Mouse (Mus musculus) intestine, postnatal 0 days (tissue): Measurements from ENCODE around the gene Htra2. TPM values are rescaled to one million over a fixed set of nuclear protein-coding genes. Genes with fewer than 3 reads are reported as not detected.

Experiments
- ATAC-seq: fragments of 200-750 bp; cut with Nextera tagmentation; 2 replicates; pipeline ENCODE4 v1.8.0; 2017; ENCODE audit warnings: mild to moderate bottlenecking, moderate TSS enrichment, moderate library complexity
- H3K27ac ChIP-seq: fragments of 300-500 bp; sonication (generic); 2 replicates; pipeline ENCODE4 v1.5.1; 2014; ENCODE audit warnings: mild to moderate bottlenecking, low read depth, low read length, moderate library complexity
- H3K27me3 ChIP-seq: fragments of 300-500 bp; sonication (generic); replicated peaks from 2 replicates; pipeline ENCODE4 v1.6.1; 2014; ENCODE audit warnings: low read length, mixed read lengths; ENCODE audit not compliant: control insufficient read depth, insufficient read depth
- H3K36me3 ChIP-seq: fragments of 300-500 bp; sonication (generic); 2 replicates; pipeline ENCODE4 v1.6.1; 2014; ENCODE audit warnings: mild to moderate bottlenecking, moderate library complexity; ENCODE audit not compliant: control insufficient read depth, insufficient read depth
- H3K4me1 ChIP-seq: fragments of 300-500 bp; sonication (generic); replicated peaks from 2 replicates; pipeline ENCODE4 v1.6.1; 2014; ENCODE audit warnings: antibody characterized with exemption, low read length, mixed read lengths; ENCODE audit not compliant: control insufficient read depth, insufficient read depth
- H3K4me2 ChIP-seq: fragments of 300-500 bp; sonication (generic); replicated peaks from 2 replicates; pipeline ENCODE4 v1.6.1; 2014; ENCODE audit warnings: low read depth, mild to moderate bottlenecking, moderate library complexity
- H3K4me3 ChIP-seq: fragments of 300-500 bp; sonication (generic); 2 replicates; pipeline ENCODE4 v1.5.1; 2014; ENCODE audit warnings: low read depth, low read length
- H3K9ac ChIP-seq: fragments of 300-500 bp; sonication (generic); 2 replicates; pipeline ENCODE4 v1.6.1; 2014; ENCODE audit warnings: mild to moderate bottlenecking, low read depth, low read length
- H3K9me3 ChIP-seq: fragments of 300-500 bp; sonication (generic); 2 replicates; pipeline ENCODE4 v1.6.1; 2016; ENCODE audit warnings: mixed run types; ENCODE audit not compliant: control insufficient read depth
- CTCF ChIP-seq: sonication (generic); IDR thresholded peaks from 2 replicates; pipeline ENCODE4 v1.5.1; 2016; ENCODE audit warnings: low read depth, mild to moderate bottlenecking, control low read depth, antibody characterized with exemption, moderate library complexity
- WGBS: fragments of 180-500 bp; shearing (Covaris S2); extraction: QIAGEN DNeasy Blood & Tissue Kit; methylation state at CpG from one replicate; pipeline ENCODE4 v1.1.7; 2014; 5-methylcytosine and 5-hydroxymethylcytosine counted together
- polyA plus RNA-seq: library from polyadenylated mRNA; unstranded; fragments of >200 nt; fragmentation: Nextera tagmentation; extraction: Ambion mirVana; gene quantifications from 2 replicates; pipeline ENCODE4 v1.2.1, GENCODE M21; 2015

Htra2 gene
- polyA plus RNA-seq, 1 experiment from 2014 or later = 24.0 TPM

DNA sequence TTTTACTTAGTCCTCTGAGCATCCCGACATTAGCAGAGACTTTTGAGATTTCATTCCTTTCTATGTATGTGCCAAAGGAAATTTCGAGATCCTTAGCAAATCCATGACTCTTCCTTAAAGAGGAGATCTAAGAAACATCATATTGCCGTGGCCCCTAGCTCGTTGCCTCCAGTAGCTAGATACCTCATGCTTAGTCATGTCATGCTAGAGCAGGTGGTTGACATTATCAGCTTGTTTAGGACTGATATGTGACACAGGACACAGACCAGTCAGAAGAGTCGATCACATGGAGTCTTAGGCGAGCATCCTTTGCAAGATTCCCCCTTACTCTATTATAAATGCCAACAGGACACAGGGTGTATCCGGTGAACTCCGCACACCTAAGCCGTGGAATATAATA, 32.1 kb downstream of the Htra2 start:
- ATAC-seq = no peak
- H3K4me3 ChIP-seq = no peak overlapping the region
- H3K9me3 ChIP-seq = no peaks in the 10 kb centered on the region
- H3K4me1 ChIP-seq = no peaks in the 10 kb centered on the region
- no peaks in the 10 kb centered on the region for H3K36me3 ChIP-seq
- H3K4me2 ChIP-seq = no peak overlapping the region
- 88% methylated on average over 9 of the region's 9 CpGs for WGBS
- no peak for TF ChIP-seq CTCF
- H3K27ac ChIP-seq = no peak overlapping the region
- H3K27me3 ChIP-seq = no peaks in the 10 kb centered on the region
- H3K9ac ChIP-seq = no peak overlapping the region

DNA sequence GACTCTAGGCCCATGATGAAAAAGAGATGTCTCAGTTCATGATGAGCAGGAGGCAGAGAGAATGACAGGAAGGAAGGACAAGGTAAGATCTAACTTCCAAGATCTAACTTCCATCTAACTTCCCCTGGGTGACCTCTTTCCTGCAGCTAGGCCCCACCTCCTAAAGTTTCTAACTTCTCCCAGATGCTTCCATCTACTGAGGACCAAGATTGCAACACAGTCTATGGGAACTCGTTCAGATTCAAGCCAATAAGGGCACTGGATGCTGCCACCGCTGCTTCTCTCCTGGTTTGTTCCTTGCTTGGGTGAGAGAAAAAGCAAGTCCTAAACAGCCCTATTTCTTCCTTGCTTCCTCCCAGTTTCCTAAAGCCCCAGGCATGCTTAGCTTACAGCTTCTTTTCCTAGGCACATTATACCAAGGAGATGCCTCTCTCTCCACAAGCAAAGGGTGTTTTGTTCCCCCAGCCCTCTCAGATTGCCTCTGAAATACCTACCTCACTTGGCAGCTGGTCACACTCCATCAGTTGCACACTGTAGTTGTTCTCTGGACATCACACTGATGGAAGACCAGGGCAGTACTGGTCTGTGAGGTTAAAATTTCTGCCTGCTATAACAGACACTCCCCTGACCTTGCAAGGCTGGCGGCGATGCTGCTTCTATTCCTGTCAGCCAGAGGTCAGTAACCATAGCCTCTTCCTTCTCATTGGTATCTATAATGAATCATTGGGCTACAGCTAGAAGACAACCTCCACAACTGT, 34.1 kb downstream of the Htra2 start:
- Histone ChIP-seq H3K4me1 (no peaks in the 10 kb centered on the region), H3K9me3 (no peaks in the 10 kb centered on the region), H3K27me3 (no peaks in the 10 kb centered on the region), H3K36me3 (no peaks in the 10 kb centered on the region), H3K4me2 (no peak overlapping the region), H3K27ac (no peak overlapping the region), H3K4me3 (no peak overlapping the region), H3K9ac (no peak overlapping the region)
- WGBS = 74% methylated on average over 4 of the region's 4 CpGs
- no peak for TF ChIP-seq CTCF
- no peak for ATAC-seq

DNA sequence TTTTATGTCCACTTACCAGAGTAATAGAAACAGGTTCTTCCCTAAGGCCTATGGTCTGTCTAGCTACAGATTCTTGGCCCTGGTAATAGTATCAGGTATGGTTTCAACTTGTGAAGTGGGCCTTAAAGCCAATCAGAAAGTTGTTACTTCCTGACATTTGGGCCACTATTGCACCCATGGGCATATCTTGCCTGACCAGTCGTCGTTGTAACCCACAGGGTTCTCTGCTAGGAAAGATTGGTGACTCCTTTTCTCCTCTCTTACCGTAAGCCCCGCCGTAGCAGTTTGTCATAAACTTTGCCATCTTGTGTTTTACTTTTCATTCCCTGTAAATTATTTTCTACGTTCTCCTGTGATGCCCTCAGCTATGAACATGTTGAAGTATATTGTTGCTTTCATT, 35.0 kb downstream of the Htra2 start:
- TF ChIP-seq CTCF = no peak
- Histone ChIP-seq H3K9ac (no peak overlapping the region), H3K9me3 (no peaks in the 10 kb centered on the region), H3K27me3 (no peaks in the 10 kb centered on the region), H3K36me3 (no peaks in the 10 kb centered on the region), H3K4me2 (no peak overlapping the region), H3K27ac (no peak overlapping the region), H3K4me1 (no peaks in the 10 kb centered on the region), H3K4me3 (no peak overlapping the region)
- WGBS = 89% methylated on average over 6 of the region's 6 CpGs
- ATAC-seq = no peak

DNA sequence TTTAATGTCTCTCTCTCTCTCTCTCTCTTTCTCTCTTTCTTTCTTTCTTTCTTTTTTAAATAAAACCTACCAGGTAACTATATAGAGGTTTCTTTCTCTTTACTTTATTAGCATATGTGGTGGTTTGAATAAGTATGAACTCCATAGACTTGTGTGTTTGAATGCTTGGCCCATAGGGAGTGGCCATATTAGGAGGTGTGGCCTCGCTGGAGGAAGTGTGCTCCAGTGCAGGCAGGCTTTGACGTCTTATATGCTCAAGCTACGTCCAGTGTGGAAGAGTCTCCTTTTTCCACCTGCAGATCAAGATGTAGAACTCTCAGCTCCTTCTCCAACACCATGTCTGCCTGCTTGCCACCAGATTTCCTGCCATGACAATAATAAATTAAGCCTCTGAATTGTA, 36.0 kb downstream of the Htra2 start:
- no peak for TF ChIP-seq CTCF
- H3K9ac ChIP-seq = no peak overlapping the region
- H3K4me2 ChIP-seq = no peak overlapping the region
- H3K36me3 ChIP-seq = no peaks in the 10 kb centered on the region
- no peaks in the 10 kb centered on the region for H3K4me1 ChIP-seq
- H3K27me3 ChIP-seq = no peaks in the 10 kb centered on the region
- no peak overlapping the region for H3K4me3 ChIP-seq
- H3K27ac ChIP-seq = no peak overlapping the region
- no peak for ATAC-seq
- WGBS = 73% methylated on average over 3 of the region's 3 CpGs
- no peaks in the 10 kb centered on the region for H3K9me3 ChIP-seq

DNA sequence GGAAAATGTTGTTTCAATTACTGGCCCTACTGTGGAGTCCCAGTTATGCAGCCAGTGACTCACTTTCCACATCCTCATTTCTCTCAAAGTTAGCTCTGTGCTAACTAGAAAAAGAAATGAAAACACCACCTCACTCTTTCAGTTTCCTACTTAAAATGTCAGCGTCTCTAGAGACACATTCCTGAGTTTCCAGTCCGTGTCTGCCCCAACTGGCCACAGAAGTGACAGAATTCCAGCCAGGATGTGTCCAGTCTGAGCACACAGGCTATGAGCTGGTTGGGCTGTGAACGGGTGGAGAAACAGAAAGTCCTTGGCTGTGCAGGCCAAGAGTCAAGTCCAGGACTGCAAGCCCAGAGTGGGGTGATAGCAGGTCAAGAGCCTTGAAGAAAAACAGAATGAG, 37.9 kb downstream of the Htra2 start:
- Histone ChIP-seq H3K27ac (no peak overlapping the region), H3K4me3 (no peak overlapping the region), H3K9ac (no peak overlapping the region), H3K4me2 (no peak overlapping the region), H3K9me3 (no peaks in the 10 kb centered on the region), H3K36me3 (no peaks in the 10 kb centered on the region), H3K4me1 (no peaks in the 10 kb centered on the region), H3K27me3 (no peaks in the 10 kb centered on the region)
- 37% methylated on average over 3 of the region's 3 CpGs for WGBS
- ATAC-seq = no peak
- no peak for TF ChIP-seq CTCF

DNA sequence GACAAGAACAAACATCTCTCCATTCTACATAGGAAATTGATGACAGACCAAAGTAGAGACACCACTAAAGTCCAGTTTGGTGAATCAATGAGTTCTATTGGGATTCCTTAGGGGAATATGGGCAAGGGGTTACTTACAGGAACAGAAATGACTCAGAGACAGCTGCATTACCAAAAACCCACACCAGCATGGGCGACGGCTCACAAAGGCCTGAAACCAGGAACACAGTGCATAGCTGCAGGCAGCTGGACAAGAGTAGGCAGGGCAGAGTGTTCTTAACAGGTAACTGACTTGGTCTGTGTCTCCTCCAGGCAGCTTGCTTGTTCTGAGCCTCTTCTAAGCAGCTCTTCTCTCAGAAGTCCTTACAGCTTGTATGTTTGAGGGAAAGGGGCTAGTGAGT, 39.3 kb downstream of the Htra2 start:
- WGBS = 79% methylated on average over 2 of the region's 2 CpGs
- Histone ChIP-seq H3K9me3 (no peaks in the 10 kb centered on the region), H3K27me3 (0 out of 2 replicates have a peak, but pooled peaks cover 4% of the 10 kb centered on the region), H3K4me2 (no peak overlapping the region), H3K4me1 (no peaks in the 10 kb centered on the region), H3K4me3 (no peak overlapping the region), H3K9ac (no peak overlapping the region), H3K36me3 (no peaks in the 10 kb centered on the region), H3K27ac (no peak overlapping the region)
- no peak for ATAC-seq
- TF ChIP-seq CTCF = no peak
